Mouse (Mus musculus): ENCODE measurements around the gene Spice1. TPM values are rescaled to one million over a fixed set of nuclear protein-coding genes. Genes with fewer than 3 reads are reported as not detected.

Spice1 gene
- 36.6 and 37.8 TPM in 2 replicates for polyA plus RNA-seq (2016; fragmentation: Nextera tagmentation; extraction: Ambion mirVana)

DNA sequence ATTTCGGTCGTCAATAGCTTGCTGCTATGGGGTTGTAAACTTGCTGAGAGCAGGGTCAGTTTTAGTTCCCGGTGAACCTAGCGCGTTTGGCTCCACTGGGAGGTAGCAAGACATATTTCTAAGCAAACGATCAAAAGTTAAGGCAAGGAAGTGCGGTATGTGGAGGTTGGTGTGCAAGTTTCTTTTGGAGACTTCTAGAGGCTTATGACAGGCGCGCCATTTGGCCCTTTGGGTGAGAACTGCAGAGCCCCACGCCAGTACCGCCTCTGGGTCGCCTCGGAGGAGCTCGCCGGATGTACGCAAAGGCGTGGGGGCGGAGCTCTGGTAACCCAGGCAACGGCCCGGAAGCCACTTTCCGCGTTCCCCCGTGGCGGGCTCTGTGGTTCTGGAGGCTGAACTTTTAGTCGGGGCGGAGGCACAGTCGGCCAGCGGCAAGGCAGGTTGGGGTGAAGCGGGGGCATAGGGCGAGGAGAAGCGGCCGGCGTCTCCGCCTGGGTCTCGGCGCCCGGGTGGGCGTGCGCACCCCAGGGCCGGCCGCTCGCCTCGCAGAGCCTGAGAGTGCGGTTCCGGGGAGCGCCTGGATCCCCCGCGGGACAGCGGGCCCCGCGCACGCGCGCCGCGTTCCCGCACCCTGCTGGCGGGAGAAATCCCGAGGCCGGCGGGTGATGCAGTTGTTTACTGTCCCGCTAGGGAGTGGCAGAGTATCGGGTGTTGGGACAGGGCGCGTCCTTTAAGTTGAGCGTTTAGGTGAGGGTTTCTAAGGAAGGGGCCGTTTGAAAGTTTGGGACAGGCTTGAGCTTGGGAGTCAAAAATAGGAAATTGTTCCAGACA lies at the start of gene Spice1:
Spice1 (plus strand) TSS at position 51 of the 831 bp plus-strand sequence.
- Histone ChIP-seq H3K4me1 (peaks cover 21% of the 10 kb centered on the region), H3K27me3 (no peaks in the 10 kb centered on the region), H3K27ac (peak within 1 kb of the TSS; percentile 90), H3K9ac (peak within 1 kb of the TSS; percentile 68), H3K9me3 (no peaks in the 10 kb centered on the region), H3K4me2 (peak within 1 kb of the TSS; percentile 70), H3K36me3 (replicated peaks) (no peaks in the 10 kb centered on the region), H3K4me3 (replicated peaks) (peak within 1 kb of the TSS; percentile 66)
- ATAC-seq (ENCODE audit: low FRiP score) = peak; percentile 99
- under 1% methylated on average over 64 of the region's 67 CpGs for WGBS

DNA sequence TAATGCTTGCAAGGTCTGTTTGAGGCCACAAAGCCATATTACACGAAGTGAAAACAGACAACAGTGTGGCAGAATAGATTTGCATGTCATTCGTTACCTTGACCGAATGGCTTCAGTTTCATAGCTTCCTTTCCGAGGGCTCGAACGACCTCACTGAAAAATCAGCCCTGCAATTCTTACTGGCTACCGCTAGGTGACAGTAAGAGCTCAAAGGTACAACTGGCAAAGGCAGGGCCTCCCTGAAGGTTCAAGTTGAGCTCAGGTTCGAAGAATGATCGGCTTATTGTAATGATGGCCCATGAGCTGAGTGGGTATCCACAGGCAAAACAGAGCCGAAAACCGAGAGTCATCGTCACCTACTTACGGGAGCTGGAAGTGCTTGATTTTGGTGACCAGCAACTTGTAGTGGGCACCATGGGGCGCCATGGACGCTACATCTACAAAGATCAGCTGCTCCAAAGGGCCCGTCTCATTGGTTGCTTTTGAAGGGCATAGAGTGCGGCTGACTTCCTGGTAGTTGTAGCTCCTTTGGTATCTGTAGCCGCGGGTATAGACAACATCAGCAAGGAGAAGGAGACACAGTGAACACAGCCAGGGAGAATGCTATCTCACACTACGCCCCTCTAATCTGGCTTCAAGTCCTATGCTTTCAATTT lies 47.4 kb upstream of the Spice1 start:
- no peaks in the 10 kb centered on the region for H3K36me3 ChIP-seq (replicated peaks)
- H3K9me3 ChIP-seq = no peaks in the 10 kb centered on the region
- 81% methylated on average over 20 of the region's 20 CpGs for WGBS
- H3K4me3 ChIP-seq (replicated peaks) = no peak overlapping the region
- H3K9ac ChIP-seq = no peak overlapping the region
- no peak overlapping the region for H3K4me2 ChIP-seq
- H3K27ac ChIP-seq = no peak overlapping the region
- no peaks in the 10 kb centered on the region for H3K27me3 ChIP-seq
- H3K4me1 ChIP-seq = peaks cover 6% of the 10 kb centered on the region; the same call in 1 of the 2 replicates
- ATAC-seq (ENCODE audit: low FRiP score) = no peak

GRCm38 (mm10) chr16:44302126-44302892 lies 44.6 kb upstream of the Spice1 start:
- Histone ChIP-seq H3K27me3 (no peaks in the 10 kb centered on the region), H3K4me3 (replicated peaks) (no peak overlapping the region), H3K4me2 (no peak overlapping the region), H3K9ac (no peak overlapping the region), H3K4me1 (peaks cover 6% of the 10 kb centered on the region; the same call in 1 of the 2 replicates), H3K36me3 (replicated peaks) (no peaks in the 10 kb centered on the region), H3K27ac (no peak overlapping the region), H3K9me3 (no peaks in the 10 kb centered on the region)
- WGBS = 59% methylated on average over 10 of the region's 10 CpGs
- no peak for ATAC-seq (ENCODE audit: low FRiP score)

- H3K4me3 ChIP-seq (replicated peaks) = no peak overlapping the region
- no peak overlapping the region for H3K4me2 ChIP-seq
- ATAC-seq (ENCODE audit: low FRiP score) = no peak
- H3K9me3 ChIP-seq = no peaks in the 10 kb centered on the region
- no peaks in the 10 kb centered on the region for H3K36me3 ChIP-seq (replicated peaks)
- peaks cover 6% of the 10 kb centered on the region; the same call in 1 of the 2 replicates for H3K4me1 ChIP-seq
- 83% methylated on average over 2 of the region's 2 CpGs for WGBS
- no peaks in the 10 kb centered on the region for H3K27me3 ChIP-seq
- no peak overlapping the region for H3K27ac ChIP-seq
- H3K9ac ChIP-seq = no peak overlapping the region
Observed at GRCm38 (mm10) chr16:44303822-44304221, 43.1 kb upstream of the Spice1 start.

- 59% methylated on average over 3 of the region's 3 CpGs for WGBS
- no peak overlapping the region for H3K4me2 ChIP-seq
- no peak for ATAC-seq (ENCODE audit: low FRiP score)
Observed at GRCm38 (mm10) chr16:44305606-44306005, 41.3 kb upstream of the Spice1 start.

GRCm38 (mm10) chr16:44313422-44313821 lies 33.5 kb upstream of the Spice1 start:
- Histone ChIP-seq H3K27me3 (no peaks in the 10 kb centered on the region), H3K4me1 (no peaks in the 10 kb centered on the region), H3K27ac (no peak overlapping the region), H3K4me2 (no peak overlapping the region), H3K9me3 (no peaks in the 10 kb centered on the region), H3K9ac (no peak overlapping the region), H3K36me3 (replicated peaks) (no peaks in the 10 kb centered on the region), H3K4me3 (replicated peaks) (no peak overlapping the region)
- ATAC-seq (ENCODE audit: low FRiP score) = no peak
- 87% methylated on average over 4 of the region's 4 CpGs for WGBS

More at GRCm38 (mm10) chr16:44305606-44306005, 41.3 kb upstream of the Spice1 start:
- H3K4me3 ChIP-seq (replicated peaks) = no peak overlapping the region
- no peaks in the 10 kb centered on the region for H3K27me3 ChIP-seq
- H3K36me3 ChIP-seq (replicated peaks) = no peaks in the 10 kb centered on the region
- no peak overlapping the region for H3K9ac ChIP-seq
- H3K27ac ChIP-seq = no peak overlapping the region
- no peaks in the 10 kb centered on the region for H3K9me3 ChIP-seq
- H3K4me1 ChIP-seq = peaks cover 6% of the 10 kb centered on the region; the same call in 1 of the 2 replicates

DNA sequence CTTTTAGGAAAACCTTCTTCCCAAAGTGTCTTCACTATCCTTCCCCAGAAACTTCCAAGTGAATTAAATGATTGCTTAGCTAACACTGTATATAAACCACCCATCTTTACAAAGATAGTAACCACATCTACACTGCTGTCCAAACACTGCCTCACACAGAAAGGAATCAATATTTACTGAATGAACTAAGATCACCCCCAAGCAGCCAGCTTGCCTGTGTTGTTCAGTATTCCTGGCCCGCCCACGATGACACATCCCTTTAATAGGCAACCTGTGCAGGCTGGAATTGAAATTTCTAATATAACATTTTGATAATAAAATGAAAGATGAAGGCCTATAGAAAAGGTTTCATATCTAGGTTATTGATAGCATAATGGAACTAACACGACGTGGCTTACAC lies 30.6 kb upstream of the Spice1 start:
- H3K4me3 ChIP-seq (replicated peaks) = no peak overlapping the region
- H3K27ac ChIP-seq = no peak overlapping the region
- H3K9me3 ChIP-seq = no peaks in the 10 kb centered on the region
- ATAC-seq (ENCODE audit: low FRiP score) = no peak
- WGBS = 90% methylated on average over 4 of the region's 4 CpGs
- no peaks in the 10 kb centered on the region for H3K36me3 ChIP-seq (replicated peaks)
- no peak overlapping the region for H3K4me2 ChIP-seq
- no peaks in the 10 kb centered on the region for H3K27me3 ChIP-seq
- peaks cover 5% of the 10 kb centered on the region; the same call in 1 of the 2 replicates for H3K4me1 ChIP-seq
- no peak overlapping the region for H3K9ac ChIP-seq

GRCm38 (mm10) chr16:44320232-44320631 lies 26.7 kb upstream of the Spice1 start:
- no peaks in the 10 kb centered on the region for H3K27me3 ChIP-seq
- no peaks in the 10 kb centered on the region for H3K36me3 ChIP-seq (replicated peaks)
- no peak overlapping the region for H3K4me2 ChIP-seq
- H3K4me1 ChIP-seq = peaks cover 5% of the 10 kb centered on the region; the same call in 1 of the 2 replicates
- no peak overlapping the region for H3K27ac ChIP-seq
- no peak overlapping the region for H3K4me3 ChIP-seq (replicated peaks)
- H3K9ac ChIP-seq = no peak overlapping the region
- H3K9me3 ChIP-seq = no peaks in the 10 kb centered on the region
- ATAC-seq (ENCODE audit: low FRiP score) = peak; percentile 36; the same call in 1 of the 2 replicates
- WGBS = 62% methylated on average over 3 of the region's 3 CpGs

- Histone ChIP-seq H3K27me3 (peaks cover 33% of the 10 kb centered on the region), H3K4me2 (no peak overlapping the region), H3K4me1 (peaks cover 14% of the 10 kb centered on the region), H3K9me3 (0 out of 2 replicates have a peak, but pooled peaks cover 5% of the 10 kb centered on the region), H3K4me3 (replicated peaks) (no peak overlapping the region), H3K9ac (no peak overlapping the region), H3K27ac (no peak overlapping the region), H3K36me3 (replicated peaks) (no peaks in the 10 kb centered on the region)
- no peak for ATAC-seq (ENCODE audit: low FRiP score)
- 79% methylated on average over 4 of the region's 4 CpGs for WGBS
Observed at GRCm38 (mm10) chr16:44328644-44329043, 18.3 kb upstream of the Spice1 start.

GRCm38 (mm10) chr16:44330657-44331056 lies 16.3 kb upstream of the Spice1 start:
- ATAC-seq (ENCODE audit: low FRiP score) = no peak
- no peak overlapping the region for H3K4me3 ChIP-seq (replicated peaks)
- H3K9me3 ChIP-seq = 0 out of 2 replicates have a peak, but pooled peaks cover 5% of the 10 kb centered on the region
- H3K36me3 ChIP-seq (replicated peaks) = no peaks in the 10 kb centered on the region
- H3K4me1 ChIP-seq = peaks cover 14% of the 10 kb centered on the region
- 77% methylated on average over 9 of the region's 9 CpGs for WGBS
- no peak overlapping the region for H3K27ac ChIP-seq
- no peak overlapping the region for H3K4me2 ChIP-seq
- H3K9ac ChIP-seq = no peak overlapping the region
- H3K27me3 ChIP-seq = peaks cover 43% of the 10 kb centered on the region

DNA sequence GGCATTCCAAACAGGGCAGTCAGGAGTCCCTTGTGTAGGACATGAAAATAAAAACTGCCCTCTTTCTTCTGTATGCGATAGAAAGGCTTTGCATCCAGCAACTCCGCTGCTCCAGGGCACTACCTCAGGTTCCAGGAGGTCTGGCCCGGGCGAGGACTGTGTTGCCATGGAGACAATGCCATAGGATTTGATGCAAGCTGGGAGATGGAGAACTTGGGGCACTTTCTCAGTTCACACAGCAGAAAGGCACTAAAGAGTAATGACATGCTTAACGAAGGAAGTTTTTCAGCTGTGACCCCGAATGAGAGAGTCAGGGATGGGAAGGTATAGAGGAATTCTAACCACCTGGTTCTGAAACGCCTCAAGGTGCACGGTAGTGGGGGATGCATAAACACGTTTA lies 15.8 kb upstream of the Spice1 start:
- 15% methylated on average over 9 of the region's 9 CpGs for WGBS
- H3K9ac ChIP-seq = no peak overlapping the region
- H3K36me3 ChIP-seq (replicated peaks) = no peaks in the 10 kb centered on the region
- H3K27me3 ChIP-seq = peaks cover 43% of the 10 kb centered on the region
- ATAC-seq (ENCODE audit: low FRiP score) = no peak
- no peak overlapping the region for H3K27ac ChIP-seq
- H3K4me2 ChIP-seq = no peak overlapping the region
- peaks cover 14% of the 10 kb centered on the region for H3K4me1 ChIP-seq
- H3K9me3 ChIP-seq = 0 out of 2 replicates have a peak, but pooled peaks cover 5% of the 10 kb centered on the region
- no peak overlapping the region for H3K4me3 ChIP-seq (replicated peaks)

GRCm38 (mm10) chr16:44331671-44331994 lies 15.3 kb upstream of the Spice1 start:
- no peak; the same call in 1 of the 2 replicates for ATAC-seq (ENCODE audit: low FRiP score)
- Histone ChIP-seq H3K9me3 (0 out of 2 replicates have a peak, but pooled peaks cover 5% of the 10 kb centered on the region), H3K4me1 (peaks cover 14% of the 10 kb centered on the region), H3K4me2 (peak overlapping the region; percentile 95), H3K27me3 (peaks cover 43% of the 10 kb centered on the region), H3K27ac (no peak overlapping the region), H3K4me3 (replicated peaks) (peak overlapping the region; percentile 64), H3K9ac (peak overlapping the region; percentile 65), H3K36me3 (replicated peaks) (no peaks in the 10 kb centered on the region)
- WGBS = 11% methylated on average over 6 of the region's 6 CpGs
